Mouse (Mus musculus) MEL (cell line): ENCODE measurements around the gene Wdsub1. TPM values are rescaled to one million over a fixed set of nuclear protein-coding genes. Genes with fewer than 3 reads are reported as not detected.

Experiments used
- DNase-seq: peaks from one replicate; pipeline ENCODE4 v3.0.0; 2011; ENCODE audit warnings: low read depth, low spot score
- H3K27ac ChIP-seq: 2 replicates; pipeline ENCODE4 v1.5.1; 2012; ENCODE audit warnings: low read depth, mild to moderate bottlenecking, control low read depth, low read length, moderate library complexity; ENCODE audit not compliant: control insufficient read depth
- H3K27me3 ChIP-seq, 2 experiments: fragments of 150-350 bp in 1 of 2; sonication (generic) in 1 of 2; 2 replicates each; pipeline ENCODE4 v1.6.1; 2012; ENCODE audit warnings: low read length in 2 of 2, mild to moderate bottlenecking in 2 of 2, improper control_type of control experiment in 1 of 2, moderate library complexity in 1 of 2; ENCODE audit not compliant: insufficient read depth in 2 of 2, control insufficient read depth in 1 of 2
- H3K36me3 ChIP-seq, 2 experiments: 2 replicates each; pipeline ENCODE4 v1.6.1; 2012 to 2014; ENCODE audit warnings: low read length in 2 of 2, improper control_type of control experiment in 1 of 2, inconsistent platforms in 1 of 2, mild to moderate bottlenecking in 1 of 2; ENCODE audit not compliant: insufficient read depth in 2 of 2, control insufficient read depth in 1 of 2
- H3K4me1 ChIP-seq, 2 experiments: fragments of 150-350 bp in 1 of 2; sonication (generic) in 1 of 2; 2 replicates each; pipeline ENCODE4 v1.6.1; 2012; ENCODE audit warnings: low read length in 2 of 2, improper control_type of control experiment in 1 of 2, mild to moderate bottlenecking in 1 of 2; ENCODE audit not compliant: insufficient read depth in 2 of 2, control insufficient read depth in 1 of 2
- H3K4me3 ChIP-seq, 2 experiments: fragments of 150-350 bp in 1 of 2; sonication (generic) in 1 of 2; 2 replicates each; pipeline ENCODE4 v1.5.1; 2012; ENCODE audit warnings: low read depth in 2 of 2, low read length in 2 of 2, mild to moderate bottlenecking in 2 of 2, moderate library complexity in 2 of 2, control low read depth in 1 of 2, improper control_type of control experiment in 1 of 2; ENCODE audit not compliant: control insufficient read depth in 1 of 2, insufficient read depth in 1 of 2
- H3K79me2 ChIP-seq: 2 replicates; pipeline ENCODE4 v1.6.1; 2012; ENCODE audit warnings: mild to moderate bottlenecking, low read length, moderate library complexity; ENCODE audit not compliant: control insufficient read depth, poor library complexity, insufficient read depth
- H3K9ac ChIP-seq: 2 replicates; pipeline ENCODE4 v1.6.1; 2012; ENCODE audit warnings: low read depth, mild to moderate bottlenecking, control low read depth, low read length, moderate library complexity; ENCODE audit not compliant: control insufficient read depth, poor library complexity, severe bottlenecking
- H3K9me3 ChIP-seq: fragments of 150-350 bp; sonication (generic); replicated peaks from 2 replicates; pipeline ENCODE4 v1.6.1; 2012; ENCODE audit warnings: mild to moderate bottlenecking, low read length, improper control_type of control experiment, moderate library complexity; ENCODE audit not compliant: insufficient read depth
- BHLHE40 ChIP-seq: IDR thresholded peaks from 2 replicates; pipeline ENCODE4 v1.6.1; 2012; ENCODE audit warnings: low read depth, mild to moderate bottlenecking, inconsistent platforms, low read length, improper control_type of control experiment, borderline replicate concordance
- CHD1 ChIP-seq: IDR thresholded peaks from 2 replicates; pipeline ENCODE4 v1.6.1; 2012; ENCODE audit warnings: low read depth, mild to moderate bottlenecking, inconsistent platforms, low read length, improper control_type of control experiment
- E2F4 ChIP-seq: IDR thresholded peaks from 2 replicates; pipeline ENCODE4 v1.6.1; 2011; ENCODE audit warnings: low read depth, low read length, improper control_type of control experiment, borderline replicate concordance
- ELF1 ChIP-seq: IDR thresholded peaks from 2 replicates; pipeline ENCODE4 v1.6.1; 2014; ENCODE audit warnings: low read depth, mild to moderate bottlenecking, inconsistent platforms, low read length, improper control_type of control experiment, moderate library complexity
- EP300 ChIP-seq, 2 experiments: IDR thresholded peaks; 2 replicates each; pipeline ENCODE4 v1.6.1; 2011; ENCODE audit warnings: improper control_type of control experiment in 2 of 2, low read length in 2 of 2, low read depth in 1 of 2, mild to moderate bottlenecking in 1 of 2
- GABPA ChIP-seq: IDR thresholded peaks from 2 replicates; pipeline ENCODE4 v1.6.1; 2012; ENCODE audit warnings: low read depth, mild to moderate bottlenecking, inconsistent platforms, low read length, improper control_type of control experiment, moderate library complexity
- GATA1 ChIP-seq: IDR thresholded peaks from 2 replicates; pipeline ENCODE4 v1.6.1; 2011; ENCODE audit warnings: low read depth, low read length, improper control_type of control experiment
- JUND ChIP-seq: IDR thresholded peaks from 2 replicates; pipeline ENCODE4 v1.6.1; 2011; ENCODE audit warnings: low read depth, mild to moderate bottlenecking, improper control_type of control experiment, low read length
- MAX ChIP-seq: IDR thresholded peaks from 2 replicates; pipeline ENCODE4 v1.6.1; 2011; ENCODE audit warnings: low read length, improper control_type of control experiment
- MAZ ChIP-seq: IDR thresholded peaks from 2 replicates; pipeline ENCODE4 v1.6.1; 2012; ENCODE audit warnings: low read depth, mild to moderate bottlenecking, inconsistent platforms, low read length, improper control_type of control experiment
- MXI1 ChIP-seq: IDR thresholded peaks from 2 replicates; pipeline ENCODE4 v1.6.1; 2011; ENCODE audit warnings: mild to moderate bottlenecking, low read depth, low read length, improper control_type of control experiment
- MYB ChIP-seq: IDR thresholded peaks from 2 replicates; pipeline ENCODE4 v1.6.1; 2011; ENCODE audit warnings: mild to moderate bottlenecking, low read depth, low read length, improper control_type of control experiment
- MYC ChIP-seq: IDR thresholded peaks from 2 replicates; pipeline ENCODE4 v1.6.1; 2011; ENCODE audit warnings: low read depth, mild to moderate bottlenecking, low read length, improper control_type of control experiment, moderate library complexity
- NELFE ChIP-seq: IDR thresholded peaks from 2 replicates; pipeline ENCODE4 v1.6.1; 2011; ENCODE audit warnings: low read depth, low read length, improper control_type of control experiment
- NRF1 ChIP-seq: IDR thresholded peaks from 2 replicates; pipeline ENCODE4 v1.6.1; 2014; ENCODE audit warnings: low read depth, mild to moderate bottlenecking, inconsistent platforms, low read length, improper control_type of control experiment, moderate library complexity; ENCODE audit not compliant: poor library complexity, insufficient read depth, severe bottlenecking
- POLR2A ChIP-seq, 2 experiments: IDR thresholded peaks; 2 replicates each; pipeline ENCODE4 v1.6.1; 2011 to 2012; ENCODE audit warnings: low read length in 2 of 2, mild to moderate bottlenecking in 2 of 2, control low read depth in 1 of 2, improper control_type of control experiment in 1 of 2, low read depth in 1 of 2, moderate library complexity in 1 of 2; ENCODE audit not compliant: control insufficient read depth in 1 of 2, insufficient read depth in 1 of 2, poor library complexity in 1 of 2
- POLR2AphosphoS2 ChIP-seq: IDR thresholded peaks from 2 replicates; pipeline ENCODE4 v1.6.1; 2011; ENCODE audit warnings: low read length, improper control_type of control experiment
- POLR2AphosphoS5 ChIP-seq: IDR thresholded peaks from 2 replicates; pipeline ENCODE4 v1.6.1; 2012; ENCODE audit warnings: low read depth, borderline replicate concordance, mild to moderate bottlenecking, inconsistent platforms, low read length, moderate library complexity, mixed read lengths
- RAD21 ChIP-seq: IDR thresholded peaks from 2 replicates; pipeline ENCODE4 v1.6.1; 2011; ENCODE audit warnings: mild to moderate bottlenecking, low read depth, low read length, improper control_type of control experiment
- TAL1 ChIP-seq: IDR thresholded peaks from 2 replicates; pipeline ENCODE4 v1.6.1; 2012; ENCODE audit warnings: mild to moderate bottlenecking, inconsistent platforms, low read length, moderate library complexity, mixed read lengths
- TBP ChIP-seq: IDR thresholded peaks from 2 replicates; pipeline ENCODE4 v1.8.0; 2011; ENCODE audit warnings: low read depth, low read length, improper control_type of control experiment
- UBTF ChIP-seq: IDR thresholded peaks from 2 replicates; pipeline ENCODE4 v1.6.1; 2012; ENCODE audit warnings: low read depth, mild to moderate bottlenecking, inconsistent platforms, low read length, improper control_type of control experiment, moderate library complexity, borderline replicate concordance; ENCODE audit not compliant: insufficient read depth
- USF2 ChIP-seq, 2 experiments: IDR thresholded peaks; 2 replicates each; pipeline ENCODE4 v1.6.1; 2011 to 2012; ENCODE audit warnings: improper control_type of control experiment in 2 of 2, low read length in 2 of 2, borderline replicate concordance in 1 of 2, inconsistent platforms in 1 of 2, low read depth in 1 of 2, mild to moderate bottlenecking in 1 of 2; ENCODE audit not compliant: insufficient read depth in 1 of 2
- ZC3H11A ChIP-seq: IDR thresholded peaks from 2 replicates; pipeline ENCODE4 v1.6.1; 2012; ENCODE audit warnings: low read depth, mild to moderate bottlenecking, inconsistent platforms, low read length, improper control_type of control experiment
- ZNF384 ChIP-seq: IDR thresholded peaks from 2 replicates; pipeline ENCODE4 v1.6.1; 2012; ENCODE audit warnings: low read depth, mild to moderate bottlenecking, inconsistent platforms, low read length, improper control_type of control experiment
- polyA plus RNA-seq, 2 experiments: library from polyadenylated mRNA; stranded (reverse) in 1 of 2; unstranded in 1 of 2; fragments of >175 nt in 1 of 2; fragments of >200 nt in 1 of 2; gene quantifications; 2 replicates each; pipeline versions ENCODE4 v1.2.1 to v1.2.4; 2012; ENCODE audit warnings: low replicate concordance in 2 of 2, low read depth in 1 of 2; ENCODE audit not compliant: insufficient read length in 2 of 2, insufficient read depth in 1 of 2, missing spikeins in 1 of 2
- total RNA-seq: library from RNA; depleted of rRNA; stranded (reverse); fragments of 300-350 nt; gene quantifications from 2 replicates; pipeline ENCODE4 v1.2.3, GENCODE M21; 2012

Gene Wdsub1
- total and polyA plus RNA-seq, 3 experiments, result 16.5 to 19.5 TPM; not detected in 1

DNA sequence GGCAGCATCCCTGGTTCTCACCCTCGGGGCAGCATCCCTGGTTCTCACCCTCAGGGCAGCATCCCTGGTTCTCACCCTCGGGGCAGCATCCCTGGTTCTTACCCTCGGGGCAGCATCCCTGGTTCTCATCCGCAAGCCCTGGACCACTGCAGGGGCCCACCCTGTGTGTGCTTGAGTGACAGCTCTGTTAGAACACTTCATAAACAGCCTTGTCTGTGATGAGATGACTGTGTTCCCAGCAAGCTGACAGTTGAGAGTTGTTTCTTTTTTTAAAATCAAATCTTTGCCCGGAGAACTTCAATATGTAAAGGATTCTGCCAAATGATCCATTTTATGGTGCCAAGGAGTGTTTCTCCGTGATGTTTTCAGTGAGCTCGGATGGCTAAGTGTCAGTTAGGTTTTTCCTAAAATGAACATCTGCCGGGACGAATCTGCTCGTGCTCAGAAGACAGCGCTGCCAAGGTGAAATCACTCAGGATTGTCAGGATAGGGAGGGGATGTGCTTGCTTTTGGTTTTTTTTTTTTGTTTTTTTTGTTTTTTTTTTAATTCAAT, 54.2 kb downstream of the Wdsub1 start:
- TF ChIP-seq MXI1, result no peak
- TF ChIP-seq GATA1, result no peak
- TF ChIP-seq MYC, result no peak
- no peak for TF ChIP-seq POLR2AphosphoS5
- no peak for TF ChIP-seq TAL1
- TF ChIP-seq GABPA, result no peak
- no peak for TF ChIP-seq JUND
- TF ChIP-seq POLR2AphosphoS2, result no peak
- no peak for TF ChIP-seq RAD21
- TF ChIP-seq EP300 (IDR thresholded peaks at IDR 0.05; ENCODE audit: low read depth in 1 of 2, low read length in 2 of 2), result no peak
- TF ChIP-seq MAX, result no peak
- TF ChIP-seq MAZ, result no peak
- TF ChIP-seq E2F4, result no peak
- no peak for TF ChIP-seq TBP
- H3K27me3 ChIP-seq, result no peaks in the 10 kb centered on the region
- H3K4me1 ChIP-seq, result no peaks in the 10 kb centered on the region
- no peak for DNase-seq
- no peak overlapping the region for H3K27ac ChIP-seq
- no peak overlapping the region for H3K4me3 ChIP-seq
- H3K36me3 ChIP-seq, result no peaks in the 10 kb centered on the region
- no peaks in the 10 kb centered on the region for H3K79me2 ChIP-seq
- H3K9ac ChIP-seq, result no peak overlapping the region
- no peaks in the 10 kb centered on the region for H3K9me3 ChIP-seq

DNA sequence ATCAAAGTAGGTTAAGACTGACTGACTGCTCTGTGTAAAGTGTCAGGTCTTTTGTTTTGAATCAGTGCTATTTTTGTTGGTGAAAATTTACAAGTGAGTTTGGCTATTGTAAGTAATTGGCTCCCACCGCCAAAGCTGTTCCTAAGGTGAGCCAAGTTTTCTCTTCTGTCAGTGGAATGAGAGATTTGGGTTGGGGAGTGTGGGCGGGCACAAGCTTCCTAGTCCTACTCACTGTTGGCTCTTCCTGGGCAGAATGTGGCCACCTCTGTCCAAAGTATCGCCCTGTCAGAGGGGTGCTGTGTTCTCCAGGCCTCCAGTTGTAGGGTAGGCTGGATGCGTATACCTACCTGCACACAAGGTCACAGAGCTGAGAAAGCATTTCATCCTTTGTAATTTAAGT, 57.0 kb downstream of the Wdsub1 start:
- Histone ChIP-seq H3K27ac (no peak overlapping the region), H3K4me3 (no peak overlapping the region), H3K36me3 (no peaks in the 10 kb centered on the region), H3K79me2 (no peaks in the 10 kb centered on the region), H3K4me1 (no peaks in the 10 kb centered on the region), H3K9ac (no peak overlapping the region), H3K9me3 (no peaks in the 10 kb centered on the region), H3K27me3 (peaks cover 0 to 4% of the 10 kb centered on the region in 2 experiments; a peak in 1 of 4 replicates)
- TF ChIP-seq RAD21 (no peak), MYC (no peak), POLR2AphosphoS5 (no peak), MYB (no peak), GATA1 (no peak), CHD1 (no peak), BHLHE40 (no peak), POLR2A (IDR thresholded peaks at IDR 0.05; ENCODE audit: control insufficient read depth in 1 of 2, insufficient read depth in 1 of 2, low read depth in 1 of 2, low read length in 2 of 2, poor library complexity in 1 of 2) (no peak), MAX (no peak), NRF1 (no peak), USF2 (IDR thresholded peaks at IDR 0.05; ENCODE audit: borderline replicate concordance in 1 of 2, insufficient read depth in 1 of 2, low read depth in 1 of 2, low read length in 2 of 2) (no peak), NELFE (no peak), TBP (no peak), ELF1 (no peak), MAZ (no peak), EP300 (IDR thresholded peaks at IDR 0.05; ENCODE audit: low read depth in 1 of 2, low read length in 2 of 2) (no peak), ZNF384 (no peak), ZC3H11A (no peak), UBTF (no peak)
- DNase-seq, result no peak
